Mouse (Mus musculus): Measurements from ENCODE around the gene Wscd2. TPM values are rescaled to one million over a fixed set of nuclear protein-coding genes. Genes with fewer than 3 reads are reported as not detected.

The Wscd2 gene
- polyA plus RNA-seq, 1 experiment: 3.5 TPM

DNA sequence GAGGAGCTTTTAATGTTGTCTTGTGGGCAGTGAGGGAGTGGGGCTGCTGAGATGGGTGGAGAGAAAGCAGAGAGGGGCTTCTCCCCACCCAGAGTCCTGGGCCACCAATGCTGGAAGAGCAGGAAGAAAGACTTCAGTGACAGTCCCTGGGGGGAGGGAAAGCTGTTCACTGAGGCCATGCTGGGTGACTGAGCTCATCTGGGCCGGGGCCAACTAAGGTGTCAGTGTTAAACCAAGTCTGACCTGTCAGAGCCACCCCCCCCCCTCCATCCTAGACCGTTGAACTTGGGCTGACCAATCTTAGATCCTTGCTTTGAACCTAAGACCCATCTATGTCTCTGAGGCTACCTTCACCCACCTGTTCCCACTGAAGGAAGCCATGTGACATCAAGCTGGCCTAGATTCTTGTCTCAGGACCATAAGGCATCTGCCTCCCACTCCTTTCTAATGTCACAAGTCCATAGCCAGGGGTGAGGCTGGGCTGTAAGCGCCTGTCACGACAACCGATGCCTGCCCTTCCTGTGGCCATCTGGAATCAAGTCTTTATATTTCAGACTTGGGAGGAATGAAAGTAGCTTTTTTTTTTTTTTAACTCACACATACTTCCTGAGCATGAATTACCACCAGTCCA is 100.0 kb downstream of the Wscd2 start:
- Histone ChIP-seq H3K4me1 (ENCODE audit: control insufficient read depth, insufficient read depth, insufficient read length, low read length) (no peaks in the 10 kb centered on the region), H3K27me3 (ENCODE audit: control insufficient read depth, insufficient read depth, low read length) (no peaks in the 10 kb centered on the region), H3K4me3 (ENCODE audit: low read depth, low read length) (no peak overlapping the region), H3K36me3 (ENCODE audit: control insufficient read depth, insufficient read depth, low read length) (no peaks in the 10 kb centered on the region), H3K27ac (ENCODE audit: insufficient read depth, low read depth, low read length) (no peak overlapping the region)
- WGBS: 67% methylated on average over 5 of the region's 5 CpGs
- TF ChIP-seq CTCF (IDR thresholded peaks at IDR 0.05; ENCODE audit: extremely low read depth, insufficient read length, insufficient replicate concordance, low read depth, low read length) (no peak), POLR2A (IDR thresholded peaks at IDR 0.05; ENCODE audit: low read depth, low read length) (no peak)

DNA sequence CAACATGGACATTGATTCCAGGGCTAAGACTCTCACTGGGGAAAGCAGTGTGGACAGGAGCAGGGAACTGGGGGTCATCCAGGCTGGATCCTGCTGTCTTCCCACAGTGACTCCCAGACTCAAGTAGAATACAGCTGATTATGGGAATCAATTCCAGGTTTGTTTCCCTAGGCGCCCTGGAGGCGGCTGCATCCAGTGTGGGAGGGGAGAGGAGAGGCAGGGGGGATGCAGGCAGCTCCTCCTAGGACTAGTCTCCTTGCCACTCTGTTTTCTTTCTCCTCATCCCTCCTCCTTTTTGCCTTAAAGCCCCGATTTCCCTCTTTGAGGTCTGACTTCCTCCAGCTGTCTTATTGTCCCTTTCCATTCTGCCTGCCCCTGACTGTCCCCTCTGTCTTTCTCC is 101.0 kb downstream of the Wscd2 start:
- Histone ChIP-seq H3K27me3 (ENCODE audit: control insufficient read depth, insufficient read depth, low read length) (no peaks in the 10 kb centered on the region), H3K4me1 (ENCODE audit: control insufficient read depth, insufficient read depth, insufficient read length, low read length) (no peaks in the 10 kb centered on the region), H3K27ac (ENCODE audit: insufficient read depth, low read depth, low read length) (no peak overlapping the region), H3K36me3 (ENCODE audit: control insufficient read depth, insufficient read depth, low read length) (no peaks in the 10 kb centered on the region), H3K4me3 (ENCODE audit: low read depth, low read length) (no peak overlapping the region)
- no peak for TF ChIP-seq POLR2A (IDR thresholded peaks at IDR 0.05; ENCODE audit: low read depth, low read length)
- no peak for TF ChIP-seq CTCF (IDR thresholded peaks at IDR 0.05; ENCODE audit: extremely low read depth, insufficient read length, insufficient replicate concordance, low read depth, low read length)
- 39% methylated on average over 3 of the region's 3 CpGs for WGBS

GRCm38 (mm10) chr5:113591751-113592230 is 101.7 kb downstream of the Wscd2 start:
- WGBS: 30% methylated on average over 6 of the region's 6 CpGs
- no peaks in the 10 kb centered on the region for H3K4me1 ChIP-seq (ENCODE audit: control insufficient read depth, insufficient read depth, insufficient read length, low read length)
- TF ChIP-seq CTCF (IDR thresholded peaks at IDR 0.05; ENCODE audit: extremely low read depth, insufficient read length, insufficient replicate concordance, low read depth, low read length) (no peak), POLR2A (IDR thresholded peaks at IDR 0.05; ENCODE audit: low read depth, low read length) (no peak)
- no peaks in the 10 kb centered on the region for H3K27me3 ChIP-seq (ENCODE audit: control insufficient read depth, insufficient read depth, low read length)
- no peaks in the 10 kb centered on the region for H3K36me3 ChIP-seq (ENCODE audit: control insufficient read depth, insufficient read depth, low read length)
- no peak overlapping the region for H3K27ac ChIP-seq (ENCODE audit: insufficient read depth, low read depth, low read length)
- H3K4me3 ChIP-seq (ENCODE audit: low read depth, low read length): no peak overlapping the region

DNA sequence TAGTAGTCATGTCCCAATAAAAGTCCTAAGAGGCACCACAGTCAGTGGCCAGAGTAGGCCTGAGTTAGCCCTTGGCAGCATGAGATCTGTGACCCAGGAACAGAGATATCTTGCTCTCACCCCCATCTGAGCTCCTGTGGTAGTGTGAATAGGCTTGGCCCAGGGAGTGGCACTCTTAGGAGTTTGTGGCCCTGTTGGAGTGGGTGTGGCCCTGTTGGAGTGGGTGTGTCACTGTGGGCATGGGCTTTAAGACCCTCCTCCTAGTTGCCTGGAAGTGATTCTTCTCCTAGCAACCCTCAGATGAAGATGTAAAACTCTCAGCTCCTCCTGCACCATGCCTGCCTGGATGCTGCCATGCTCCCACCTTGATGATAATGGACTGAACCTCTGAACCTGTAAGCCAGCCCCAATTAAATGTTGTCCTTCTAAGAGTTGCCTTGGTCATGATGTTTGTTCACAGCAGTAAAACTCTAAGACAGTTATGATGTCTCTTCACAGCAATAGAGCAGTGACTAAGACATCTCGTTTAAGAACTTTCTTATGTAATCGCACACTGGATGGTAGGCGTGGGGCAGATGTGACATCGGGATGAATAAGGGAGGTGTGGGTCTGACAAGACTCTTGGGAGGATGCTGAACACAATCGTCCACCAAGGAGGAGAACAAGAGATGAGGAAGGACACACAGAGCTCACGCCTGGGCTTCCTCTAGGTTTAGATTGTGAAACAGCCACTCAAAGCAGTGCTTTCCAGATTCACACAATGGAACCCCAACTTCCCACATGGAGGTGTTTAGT is 104.0 kb downstream of the Wscd2 start:
- 76% methylated on average over 6 of the region's 6 CpGs for WGBS
- no peak for TF ChIP-seq CTCF (IDR thresholded peaks at IDR 0.05; ENCODE audit: extremely low read depth, insufficient read length, insufficient replicate concordance, low read depth, low read length)
- TF ChIP-seq POLR2A (IDR thresholded peaks at IDR 0.05; ENCODE audit: low read depth, low read length): no peak
- Histone ChIP-seq H3K4me1 (ENCODE audit: control insufficient read depth, insufficient read depth, insufficient read length, low read length) (no peaks in the 10 kb centered on the region), H3K27me3 (ENCODE audit: control insufficient read depth, insufficient read depth, low read length) (no peaks in the 10 kb centered on the region), H3K4me3 (ENCODE audit: low read depth, low read length) (no peak overlapping the region), H3K36me3 (ENCODE audit: control insufficient read depth, insufficient read depth, low read length) (no peaks in the 10 kb centered on the region), H3K27ac (ENCODE audit: insufficient read depth, low read depth, low read length) (no peak overlapping the region)

DNA sequence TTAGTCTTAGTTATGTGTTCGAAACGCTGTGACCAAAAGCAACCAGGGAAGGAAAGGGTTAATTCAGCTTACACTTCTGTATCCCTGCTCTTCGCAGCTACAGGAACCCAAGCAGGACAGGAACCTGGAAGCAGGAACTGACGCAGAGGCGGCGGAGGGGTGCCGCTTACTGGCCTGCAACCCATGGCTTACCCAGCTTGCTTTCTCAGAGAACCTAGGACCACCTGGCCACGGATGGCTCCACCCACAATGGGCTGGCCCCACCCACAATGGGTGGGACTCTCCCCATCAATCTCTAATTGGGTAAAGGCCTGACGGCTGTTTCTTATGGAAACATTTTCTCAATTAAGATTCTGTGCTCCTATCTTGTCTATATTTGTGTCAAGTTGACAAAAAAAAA is 106.1 kb downstream of the Wscd2 start:
- Histone ChIP-seq H3K4me3 (ENCODE audit: low read depth, low read length) (no peak overlapping the region), H3K4me1 (ENCODE audit: control insufficient read depth, insufficient read depth, insufficient read length, low read length) (no peaks in the 10 kb centered on the region), H3K27ac (ENCODE audit: insufficient read depth, low read depth, low read length) (no peak overlapping the region), H3K36me3 (ENCODE audit: control insufficient read depth, insufficient read depth, low read length) (no peaks in the 10 kb centered on the region), H3K27me3 (ENCODE audit: control insufficient read depth, insufficient read depth, low read length) (no peaks in the 10 kb centered on the region)
- TF ChIP-seq CTCF (IDR thresholded peaks at IDR 0.05; ENCODE audit: extremely low read depth, insufficient read length, insufficient replicate concordance, low read depth, low read length) (no peak), POLR2A (IDR thresholded peaks at IDR 0.05; ENCODE audit: low read depth, low read length) (no peak)
- 79% methylated on average over 9 of the region's 9 CpGs for WGBS

DNA sequence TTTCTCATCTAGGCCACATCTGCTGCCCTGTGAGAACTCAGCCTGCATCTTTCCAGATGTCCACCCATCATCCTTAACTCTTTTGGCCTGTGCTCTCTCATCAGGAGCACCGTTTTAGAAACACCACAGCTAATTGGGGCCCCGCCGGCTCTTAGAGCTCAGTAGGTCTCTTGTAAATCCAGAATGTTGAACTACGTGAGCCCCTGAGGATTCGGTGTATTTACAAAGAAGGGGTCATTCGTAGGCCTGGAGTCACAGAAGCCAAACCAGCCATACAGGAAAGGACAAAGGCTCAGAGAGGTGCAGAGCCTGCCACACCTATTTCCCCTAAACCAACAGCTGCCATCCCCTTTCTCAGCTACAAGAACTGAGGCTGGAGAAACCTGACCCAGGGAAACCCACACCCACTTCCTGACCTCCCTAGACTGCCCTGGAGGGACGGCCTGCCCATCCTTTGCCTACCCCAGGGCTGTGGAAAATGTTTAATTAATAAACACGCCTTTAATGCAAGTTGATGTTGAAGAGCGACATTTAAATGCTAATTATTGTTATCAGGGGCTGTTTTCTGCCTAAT is 106.7 kb downstream of the Wscd2 start:
- Histone ChIP-seq H3K4me3 (ENCODE audit: low read depth, low read length) (no peak overlapping the region), H3K27ac (ENCODE audit: insufficient read depth, low read depth, low read length) (no peak overlapping the region), H3K4me1 (ENCODE audit: control insufficient read depth, insufficient read depth, insufficient read length, low read length) (no peaks in the 10 kb centered on the region), H3K36me3 (ENCODE audit: control insufficient read depth, insufficient read depth, low read length) (no peaks in the 10 kb centered on the region), H3K27me3 (ENCODE audit: control insufficient read depth, insufficient read depth, low read length) (no peaks in the 10 kb centered on the region)
- TF ChIP-seq CTCF (IDR thresholded peaks at IDR 0.05; ENCODE audit: extremely low read depth, insufficient read length, insufficient replicate concordance, low read depth, low read length): no peak
- no peak for TF ChIP-seq POLR2A (IDR thresholded peaks at IDR 0.05; ENCODE audit: low read depth, low read length)
- 55% methylated on average over 9 of the region's 9 CpGs for WGBS

DNA sequence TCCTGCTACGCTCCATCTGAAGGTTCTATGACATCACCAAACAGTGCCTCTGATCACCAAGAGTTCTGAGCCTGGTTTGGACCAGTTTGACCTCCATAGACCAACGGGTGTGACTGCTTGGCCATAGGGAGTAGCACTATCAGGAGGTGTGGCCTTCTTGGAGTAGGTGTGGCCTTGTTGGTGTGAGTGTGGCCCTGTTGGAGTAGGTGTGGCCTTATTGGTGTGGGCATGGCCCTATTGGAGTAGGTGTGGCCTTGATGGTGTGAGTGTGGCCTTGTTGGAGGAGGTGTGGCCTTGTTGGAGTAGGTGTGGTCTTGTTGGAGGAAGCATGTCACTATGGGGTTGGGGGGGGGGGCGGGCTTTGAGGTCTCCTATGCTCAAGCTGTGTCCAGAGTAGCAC is 110.0 kb downstream of the Wscd2 start:
- 64% methylated on average over 3 of the region's 3 CpGs for WGBS
- H3K27me3 ChIP-seq (ENCODE audit: control insufficient read depth, insufficient read depth, low read length): no peaks in the 10 kb centered on the region
- no peaks in the 10 kb centered on the region for H3K36me3 ChIP-seq (ENCODE audit: control insufficient read depth, insufficient read depth, low read length)
- H3K4me1 ChIP-seq (ENCODE audit: control insufficient read depth, insufficient read depth, insufficient read length, low read length): no peaks in the 10 kb centered on the region
- no peak overlapping the region for H3K4me3 ChIP-seq (ENCODE audit: low read depth, low read length)
- TF ChIP-seq POLR2A (IDR thresholded peaks at IDR 0.05; ENCODE audit: low read depth, low read length) (no peak), CTCF (IDR thresholded peaks at IDR 0.05; ENCODE audit: extremely low read depth, insufficient read length, insufficient replicate concordance, low read depth, low read length) (no peak)
- no peak overlapping the region for H3K27ac ChIP-seq (ENCODE audit: insufficient read depth, low read depth, low read length)
